Mouse (Mus musculus) MN1 (cell line): ENCODE results near the gene Chst15.

Experiments
- DNase-seq: peaks from one replicate; pipeline ENCODE4 v3.0.0-alpha.2; 2016; ENCODE audit warnings: low spot score

The Chst15 gene

DNA sequence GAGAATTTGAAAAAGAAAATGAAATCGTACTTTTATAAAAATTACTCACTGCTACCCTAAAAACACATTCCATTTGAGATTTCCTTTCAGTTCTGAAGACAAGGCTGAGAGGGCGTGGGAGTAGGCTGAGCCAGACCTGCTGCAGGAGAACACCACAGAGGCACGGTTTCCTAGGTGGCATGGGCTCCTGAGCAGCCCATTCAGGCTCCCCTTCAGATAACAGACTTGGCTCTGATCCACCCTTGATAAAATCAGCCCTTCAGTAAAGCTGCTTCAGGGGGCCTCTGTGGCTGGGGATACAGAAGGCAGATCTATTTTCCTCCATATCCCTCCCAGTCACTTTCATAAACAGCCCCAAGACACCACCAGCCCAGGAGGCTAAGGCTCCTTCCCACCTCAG, 19.8 kb upstream of the Chst15 start:
- no peak for DNase-seq

DNA sequence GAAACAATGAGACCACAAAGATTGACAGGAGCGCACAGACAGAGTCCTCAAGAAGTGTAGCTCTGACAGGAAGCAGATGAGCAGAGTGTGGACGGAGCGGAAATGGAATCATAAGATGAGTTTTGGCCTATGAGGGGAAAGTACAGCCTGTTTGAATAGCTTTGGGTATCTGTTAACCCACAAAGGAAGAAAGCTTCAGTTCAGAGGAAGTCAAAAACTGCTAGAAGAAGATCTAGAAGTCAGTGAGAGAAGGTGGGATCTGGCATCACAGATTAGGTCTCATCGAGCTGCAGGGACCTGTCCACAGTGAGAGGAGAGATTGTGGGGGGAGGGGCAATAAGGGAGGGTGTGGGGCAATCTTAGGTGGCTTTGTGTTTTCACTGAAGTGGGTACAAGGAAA, 18.3 kb upstream of the Chst15 start:
- DNase-seq: no peak

DNA sequence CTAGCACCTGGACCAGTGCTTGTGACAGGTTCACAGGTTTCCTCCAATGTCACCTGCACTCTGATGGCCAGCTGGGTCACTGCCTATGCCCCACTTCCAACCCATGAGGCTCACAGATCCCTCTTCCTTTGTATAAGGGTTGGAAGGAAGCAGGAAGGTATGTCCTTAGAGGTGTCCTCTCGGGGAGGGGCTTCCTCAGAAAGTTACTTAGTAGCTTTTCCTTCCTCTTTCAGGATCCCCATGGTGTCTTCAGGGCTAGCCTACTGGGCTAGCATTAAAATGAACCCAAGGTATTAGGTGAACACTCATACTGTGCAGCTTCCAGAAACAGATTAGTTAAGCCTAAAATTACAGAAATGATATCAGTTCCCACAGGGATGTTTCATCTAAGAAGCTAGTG, 16.1 kb upstream of the Chst15 start:
- no peak for DNase-seq

DNA sequence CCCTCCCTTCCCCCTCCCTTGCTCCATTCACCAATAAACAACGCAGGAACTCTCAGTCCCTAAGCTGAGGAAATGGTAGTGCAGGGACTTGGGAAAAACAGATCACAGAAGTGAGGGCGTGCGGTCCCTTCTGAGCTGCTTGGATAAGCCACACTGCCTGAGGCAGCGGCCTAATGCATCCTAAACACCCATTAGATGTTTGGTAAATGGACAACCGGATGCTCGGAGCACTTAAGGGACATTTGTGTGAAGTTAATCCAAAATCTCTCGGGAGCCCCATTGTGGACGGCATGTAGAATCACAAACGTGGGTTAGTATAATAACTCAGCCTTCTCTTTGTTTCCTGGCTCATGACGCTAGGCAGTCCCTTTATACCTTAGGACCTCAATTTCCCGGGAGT, 15.1 kb upstream of the Chst15 start:
- DNase-seq: no peak

DNA sequence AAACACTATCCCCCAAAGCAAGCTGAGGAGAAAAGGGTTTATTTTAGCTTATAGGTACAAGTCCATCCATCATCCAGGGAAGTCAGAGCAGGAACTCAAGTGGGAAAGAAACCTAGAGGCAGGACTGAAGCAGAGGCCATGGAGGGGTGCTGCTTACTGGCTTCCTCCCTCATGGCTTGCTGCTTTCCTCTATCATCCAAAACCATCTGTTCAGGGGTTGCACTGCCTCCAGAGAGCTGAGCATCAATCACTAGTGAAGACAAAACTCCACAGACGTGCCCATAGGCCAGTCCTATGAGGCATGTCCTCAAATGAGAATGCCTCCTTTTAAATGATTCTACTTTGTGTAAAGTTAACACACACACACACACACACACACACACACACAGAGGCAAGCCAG, 13.2 kb upstream of the Chst15 start:
- DNase-seq: no peak

DNA sequence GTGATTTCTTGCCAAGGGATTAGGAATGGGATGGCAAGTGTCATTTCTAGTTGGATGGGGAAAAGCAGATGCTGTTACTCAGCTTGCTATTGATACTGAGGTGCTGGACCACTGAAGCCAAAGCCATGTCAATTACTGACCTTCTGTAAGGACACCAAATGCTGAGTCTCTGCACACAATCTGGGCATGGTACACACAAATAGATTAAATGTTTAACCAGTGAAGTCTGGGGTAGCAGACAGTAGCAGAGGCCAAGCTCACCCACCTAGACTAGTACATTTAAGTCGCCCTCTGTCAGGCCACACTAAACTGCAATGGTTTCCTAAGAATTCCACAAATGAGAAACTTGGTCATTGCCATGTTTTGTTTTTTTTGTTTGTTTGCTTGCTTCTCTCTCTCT, 11.6 kb upstream of the Chst15 start:
- DNase-seq: no peak

DNA sequence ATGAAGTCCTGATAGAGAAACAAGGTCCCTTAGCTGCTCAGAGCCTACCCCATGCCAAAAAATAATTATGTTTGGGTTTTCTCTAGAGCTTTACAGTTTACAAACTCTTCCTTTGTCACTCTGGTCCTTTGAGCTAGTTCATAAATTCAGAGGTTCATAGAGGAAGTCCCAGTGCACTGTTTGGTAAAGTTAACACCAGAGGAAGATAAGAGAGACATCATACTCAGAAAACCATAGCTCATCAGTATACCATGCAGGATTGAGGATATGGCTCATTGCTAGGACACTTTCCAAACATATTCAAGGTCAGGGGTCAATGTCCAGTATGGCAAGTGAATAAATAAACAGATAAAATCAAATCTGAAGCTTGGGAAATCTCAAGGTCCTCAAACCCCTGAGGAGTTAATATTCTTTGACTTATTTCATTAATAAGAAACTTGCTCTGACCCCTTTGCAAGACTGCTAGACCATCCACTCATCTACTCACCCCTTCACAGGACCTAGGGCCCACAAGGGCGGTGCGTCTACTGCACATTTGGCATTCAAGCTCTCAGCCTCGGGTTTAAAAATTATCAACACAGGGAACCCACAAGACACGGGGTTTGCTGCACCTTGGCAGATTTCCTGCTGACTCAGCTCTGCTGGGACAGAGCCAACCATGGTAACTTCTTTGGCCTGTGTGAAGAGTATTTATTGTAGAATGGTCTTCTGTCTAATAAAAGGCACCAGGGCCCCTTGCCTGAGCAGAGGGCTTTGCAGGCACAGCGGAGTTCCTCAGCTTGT, 8.7 kb upstream of the Chst15 start:
- DNase-seq: peak; percentile 63

DNA sequence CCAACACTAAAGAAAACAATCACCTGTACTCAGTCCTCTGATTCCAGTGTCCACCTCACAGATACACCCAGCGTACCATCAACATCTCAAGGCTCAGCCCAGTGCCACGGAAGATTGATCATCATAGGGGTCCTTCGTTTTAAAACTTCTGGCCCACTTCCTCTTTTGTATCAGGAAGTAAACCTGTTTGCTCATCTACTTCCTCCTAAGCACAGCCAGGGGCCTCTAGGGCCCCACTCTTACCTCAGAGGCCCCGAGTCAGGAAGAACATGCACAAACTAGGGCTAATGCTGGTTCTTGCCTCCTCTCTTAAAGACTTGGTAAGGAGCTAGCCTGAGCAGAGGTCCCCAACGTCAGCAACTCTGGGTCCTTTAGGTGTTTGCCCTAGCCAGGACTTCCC, 6.4 kb upstream of the Chst15 start:
- no peak for DNase-seq

DNA sequence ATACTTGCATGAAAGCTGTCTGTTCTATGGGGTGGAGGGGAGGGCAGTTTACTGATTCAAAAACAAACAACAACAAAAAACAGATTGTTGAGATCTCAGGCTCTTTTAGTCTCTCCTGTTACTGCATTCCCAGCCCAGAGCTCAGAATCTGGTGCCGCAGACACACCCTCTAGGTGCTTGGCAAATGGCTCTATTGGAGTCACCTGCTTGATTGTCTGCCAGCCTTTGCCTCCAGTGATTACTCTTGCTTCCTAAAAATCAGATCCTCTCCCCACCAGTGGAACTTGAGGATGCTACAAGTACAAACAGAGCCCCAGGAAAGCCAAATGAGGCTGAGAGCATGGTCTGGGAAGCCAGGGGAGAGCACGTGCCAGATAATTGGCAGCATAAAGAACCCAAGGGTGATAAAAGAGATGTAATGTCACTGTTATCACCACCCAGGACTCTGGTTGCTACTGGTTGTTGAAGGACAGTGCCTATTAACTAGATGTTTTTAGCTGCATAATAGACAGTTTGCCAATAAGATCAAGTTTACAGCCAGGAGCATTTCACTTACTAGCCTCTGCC, 4.4 kb upstream of the Chst15 start:
- DNase-seq: no peak

DNA sequence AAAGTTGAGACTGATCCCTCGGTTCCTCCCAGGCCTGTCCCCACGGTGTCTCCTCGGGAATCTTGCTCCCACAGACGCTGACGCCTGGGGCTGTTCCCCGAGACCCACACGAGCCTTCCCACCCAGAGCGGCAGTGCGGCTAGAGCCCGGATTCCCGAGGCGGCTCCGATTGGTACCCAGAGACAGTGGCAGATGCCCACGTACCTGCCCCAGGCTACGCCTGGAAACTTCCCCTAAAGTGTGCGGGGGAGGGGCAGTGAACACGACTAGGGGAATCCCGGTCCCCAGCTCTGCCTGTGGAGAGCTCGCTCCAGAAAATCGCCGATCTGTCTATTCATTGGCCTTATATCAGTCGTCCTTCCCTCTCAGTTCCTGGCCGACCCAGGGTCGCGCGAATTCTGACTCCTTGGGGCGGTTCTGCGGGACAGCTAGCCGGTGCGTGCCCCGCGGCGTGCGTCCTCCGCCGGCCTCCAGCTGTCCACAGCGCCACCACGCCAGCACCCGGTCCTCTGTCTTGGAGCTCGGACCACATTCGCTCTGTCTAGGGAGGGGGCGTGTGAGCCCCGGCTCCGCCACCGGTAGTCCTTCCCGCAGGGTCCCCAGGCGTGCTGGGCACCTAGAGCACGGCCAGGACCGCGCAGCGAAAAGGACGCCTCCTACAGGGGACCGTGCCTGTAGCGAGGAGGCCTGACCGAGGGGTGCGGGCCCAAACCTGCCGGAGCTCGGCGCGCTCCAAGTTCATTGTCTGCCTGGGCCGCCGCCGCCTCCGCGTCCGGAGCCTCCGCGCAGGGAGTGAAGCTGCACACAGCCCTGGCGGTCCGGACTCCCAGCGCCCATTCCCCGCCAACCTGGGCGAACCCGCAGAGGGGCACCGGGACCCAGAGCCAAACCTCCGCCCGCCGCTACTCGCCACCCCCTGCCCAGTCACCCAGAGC, 660 bp downstream of the Chst15 start:
- no peak for DNase-seq

DNA sequence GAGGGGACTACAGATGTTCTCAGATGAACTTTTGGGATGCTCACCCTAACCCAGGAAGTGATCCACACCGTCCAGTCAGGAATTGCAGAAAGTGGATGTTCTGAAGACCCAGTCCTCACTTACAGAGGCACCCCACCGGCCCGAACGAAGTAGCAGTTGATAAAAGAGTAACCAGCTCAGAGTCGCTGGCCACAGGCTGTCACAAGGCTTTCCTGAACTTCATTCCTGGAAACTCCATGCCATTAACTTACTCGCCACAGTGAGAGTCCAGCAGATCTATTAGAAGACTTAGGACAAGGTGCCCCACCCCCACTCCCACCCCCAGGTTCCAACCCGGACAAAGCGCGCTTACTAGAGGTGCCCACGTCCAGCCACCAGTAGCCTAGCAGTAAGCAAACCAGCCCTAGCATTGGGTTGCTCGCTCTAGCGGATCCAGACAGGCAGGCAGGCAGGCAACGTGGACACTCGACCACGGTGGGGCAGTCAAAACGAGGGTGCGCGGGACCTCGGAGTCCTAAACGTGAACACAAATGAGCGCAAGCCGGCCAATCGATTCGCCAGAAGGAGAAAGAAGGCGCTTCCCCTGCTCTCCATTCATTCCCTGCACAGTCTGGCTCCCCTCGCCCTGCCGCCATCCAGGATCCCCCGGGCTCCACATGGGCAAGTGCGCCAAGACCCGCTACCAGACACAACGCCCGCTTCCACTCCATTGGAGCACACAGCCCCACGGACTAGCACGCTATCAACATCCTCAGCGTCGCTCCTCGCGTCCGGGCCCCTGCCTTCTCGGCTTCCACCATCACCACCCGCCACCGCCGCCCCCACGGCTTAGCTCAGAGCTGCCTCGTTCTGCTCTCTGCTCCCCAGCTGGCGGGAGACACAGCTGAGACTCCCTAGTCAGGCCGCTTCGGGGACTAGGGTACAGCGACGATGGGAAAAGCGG, 1.6 kb downstream of the Chst15 start:
- DNase-seq: no peak

DNA sequence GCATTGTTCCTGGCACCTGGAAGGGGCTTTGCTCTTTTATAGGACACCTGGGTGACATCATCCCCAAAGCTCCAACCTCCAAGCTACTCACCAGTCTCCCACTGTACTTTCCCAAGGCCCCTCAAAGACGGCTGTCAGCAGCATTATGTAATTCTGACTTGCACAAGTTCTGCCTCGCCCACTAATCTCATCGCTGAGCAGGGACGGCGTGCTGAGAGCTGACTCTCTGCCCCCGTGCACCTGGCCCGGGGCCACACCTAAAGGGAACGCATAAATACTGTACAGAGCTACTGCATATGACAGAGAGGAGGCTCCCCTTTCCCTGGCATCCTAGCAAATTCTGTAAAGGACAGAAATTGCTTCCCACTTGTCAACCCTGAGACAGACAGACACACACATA, 4.6 kb downstream of the Chst15 start:
- DNase-seq: no peak

DNA sequence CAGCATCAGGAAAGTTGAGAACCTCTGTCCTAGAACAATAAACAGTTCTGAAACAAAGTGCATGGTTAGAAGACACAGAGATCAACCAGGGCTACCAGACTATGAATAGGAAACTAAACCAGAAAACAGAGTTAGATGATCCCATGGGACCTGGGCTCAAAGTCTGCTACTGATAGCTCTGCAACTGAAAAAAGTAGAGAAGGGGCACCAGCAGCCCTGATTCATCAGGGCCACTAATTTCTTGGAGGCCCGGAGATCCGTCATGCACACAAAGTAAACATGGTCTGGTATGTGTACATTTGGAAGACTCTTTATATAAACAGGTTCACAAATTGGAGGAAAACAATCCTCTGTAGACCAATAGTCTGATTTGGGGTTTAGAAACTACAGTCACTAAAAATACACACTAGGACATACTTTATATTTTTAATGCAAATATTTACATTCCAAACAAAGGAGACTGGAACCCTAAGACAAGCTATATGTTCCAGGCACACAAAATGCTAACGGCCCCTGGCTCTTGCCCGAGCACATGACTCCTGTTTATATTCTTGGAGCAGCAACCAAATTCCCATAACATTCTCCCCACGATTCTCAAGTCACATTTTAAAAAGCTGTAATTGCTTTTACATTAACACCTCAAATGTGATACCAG, 8.4 kb downstream of the Chst15 start:
- peak; percentile 19 for DNase-seq

DNA sequence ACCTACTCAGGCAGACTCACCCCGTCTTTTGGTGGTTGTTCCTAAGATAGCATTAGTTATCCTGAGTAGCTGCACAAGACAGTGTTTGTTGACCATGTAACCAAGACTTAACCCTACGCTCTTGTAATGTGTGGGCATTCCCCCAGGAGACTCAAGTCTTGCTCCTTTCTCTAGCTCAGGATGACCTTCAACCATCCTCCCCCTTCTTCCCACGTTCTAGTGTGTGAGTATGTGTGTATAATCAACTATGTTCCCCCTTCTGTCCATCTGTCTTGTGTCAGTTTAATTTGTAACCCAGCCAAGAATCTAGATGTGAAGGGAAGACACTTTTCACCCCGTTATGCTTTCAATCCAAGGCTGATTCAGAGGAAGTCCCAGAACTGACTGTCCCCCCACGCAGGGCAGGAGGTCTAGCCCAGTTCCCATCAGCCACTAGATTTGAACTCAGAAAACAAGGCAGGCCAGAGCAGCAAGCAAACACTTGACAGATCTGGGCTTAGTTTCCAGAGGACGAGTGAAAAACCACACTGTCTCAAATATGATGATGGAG, 9.2 kb downstream of the Chst15 start:
- no peak for DNase-seq

DNA sequence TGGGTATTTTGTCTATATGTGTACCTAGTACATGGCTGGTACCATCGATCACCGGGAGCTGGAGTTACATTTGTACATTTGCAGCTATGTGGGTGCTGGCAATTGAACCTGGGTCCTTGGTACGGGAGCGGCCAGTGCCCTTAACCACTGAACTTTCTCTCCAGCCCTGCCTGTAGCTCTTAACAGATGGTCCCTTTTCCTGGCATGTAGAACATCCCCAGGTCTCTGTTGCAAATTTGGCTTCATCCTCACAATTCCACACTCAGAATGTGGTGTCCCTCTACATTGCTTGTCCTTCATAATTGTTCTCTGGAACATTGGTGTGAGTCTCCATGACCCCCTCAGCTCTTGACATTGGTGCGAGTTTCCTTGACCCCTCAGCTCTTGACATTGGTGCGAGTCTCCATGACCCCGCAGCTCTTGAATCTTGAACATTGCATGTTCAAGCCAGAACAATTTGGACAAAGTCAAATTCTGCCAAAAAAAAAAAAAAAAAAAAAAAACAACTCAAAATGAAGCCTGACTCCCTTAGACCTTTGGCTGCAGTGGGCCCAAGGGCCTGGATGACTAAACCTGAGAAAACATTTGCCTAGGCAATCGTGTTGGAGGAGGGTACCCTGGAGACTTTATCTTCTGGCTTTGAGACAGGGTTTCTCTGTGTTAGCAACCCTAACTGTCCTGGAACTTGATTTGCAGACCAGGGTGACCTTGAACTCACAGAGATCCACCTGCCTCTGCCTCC, 10.2 kb downstream of the Chst15 start:
- DNase-seq: no peak

DNA sequence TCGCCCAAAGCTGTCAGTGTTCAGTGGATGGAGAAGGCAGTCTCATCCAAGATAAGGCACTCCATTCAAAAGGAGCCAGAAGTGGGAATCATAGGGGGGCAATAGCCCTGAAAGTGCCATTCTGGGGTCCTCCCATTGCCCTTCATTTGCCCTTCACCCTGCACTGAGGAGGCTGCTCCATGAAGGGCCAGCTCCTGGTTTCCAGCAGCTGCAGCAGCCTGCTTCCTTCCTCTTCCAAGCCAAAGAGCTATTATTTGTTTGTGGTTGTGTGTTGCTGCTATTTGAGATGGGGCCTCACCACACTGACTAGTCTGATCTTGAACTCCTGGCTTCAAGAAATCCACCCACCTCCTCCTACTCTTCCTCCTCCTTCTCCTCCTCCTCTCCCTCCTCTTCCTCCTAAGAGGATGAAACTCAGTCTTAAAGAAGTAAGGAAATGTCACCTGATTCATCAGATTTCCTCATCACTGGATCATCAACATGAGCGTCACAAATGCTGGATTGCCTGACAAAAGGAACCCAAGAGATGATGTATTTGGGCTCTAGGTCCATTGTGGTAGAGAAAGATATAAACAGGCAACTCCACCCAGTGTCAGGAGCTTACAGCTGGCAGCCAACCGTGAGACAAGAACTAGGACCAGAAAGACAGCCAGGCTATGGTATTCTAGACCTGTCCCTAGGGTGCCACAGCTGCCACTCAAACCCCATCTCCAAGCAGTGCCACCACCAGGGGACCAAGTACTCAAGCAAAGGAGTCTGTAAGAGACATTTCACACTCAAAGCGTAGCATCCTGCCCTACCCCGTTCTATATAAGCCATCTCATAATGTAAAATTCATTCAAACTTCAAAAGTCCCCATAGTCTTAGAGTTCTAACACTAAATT, 11.3 kb downstream of the Chst15 start:
- DNase-seq: no peak

DNA sequence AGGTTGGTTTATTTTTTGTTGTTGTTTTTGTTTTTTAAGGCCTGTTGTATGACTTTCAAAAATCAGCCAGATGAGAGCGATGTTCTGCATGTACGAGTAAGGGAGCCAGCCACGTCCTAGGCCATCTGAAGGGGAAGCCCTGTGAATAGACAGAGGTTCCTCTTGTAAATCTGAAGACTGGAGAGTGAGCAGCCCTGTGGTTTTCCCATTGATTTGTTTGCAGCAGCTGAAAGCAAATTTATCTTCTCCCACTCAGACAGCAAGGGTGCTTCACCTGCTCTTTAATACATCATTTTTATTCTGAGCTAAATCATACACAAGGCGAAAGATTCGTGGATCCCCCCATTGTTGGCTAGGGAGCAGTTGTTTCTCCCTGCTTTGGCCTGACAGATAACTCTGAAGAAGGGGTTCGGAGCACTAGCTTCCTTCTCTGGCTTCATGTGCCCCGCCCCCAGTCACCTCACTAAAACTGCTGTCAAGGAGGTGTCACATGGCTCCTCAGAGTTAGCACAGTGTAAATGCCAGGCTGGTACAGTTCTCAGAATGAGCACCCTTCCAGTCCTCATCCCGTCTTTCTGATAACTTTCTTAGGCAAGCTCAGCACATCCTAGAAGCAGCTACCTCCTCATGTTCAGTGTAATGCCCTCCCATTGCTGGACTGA, 12.5 kb downstream of the Chst15 start:
- DNase-seq: no peak

DNA sequence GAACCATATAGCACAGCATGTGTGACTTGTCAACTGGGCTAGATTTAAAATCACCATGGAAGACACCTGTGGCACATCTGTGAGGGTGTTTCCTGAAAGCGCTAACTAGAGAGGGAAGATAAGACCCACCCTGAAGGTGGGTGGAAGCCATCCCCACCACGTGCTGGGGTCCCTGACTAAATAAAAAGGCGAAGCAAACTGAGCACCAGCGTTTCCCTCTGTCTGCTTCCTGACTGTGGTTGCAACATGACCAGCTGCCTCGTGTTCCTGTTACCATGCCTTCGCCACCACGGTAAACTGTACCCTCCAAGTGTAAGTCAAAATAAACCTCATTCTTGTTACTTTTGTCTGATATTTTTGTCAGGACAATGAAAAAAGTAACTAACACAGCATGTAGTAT, 13.0 kb downstream of the Chst15 start:
- DNase-seq: no peak
